Mouse (Mus musculus): ENCODE results near the gene Mgat2. TPM values are rescaled to one million over a fixed set of nuclear protein-coding genes. Genes with fewer than 3 reads are reported as not detected.

The Mgat2 gene
- total RNA-seq, 2 experiments from 2014 or later = 9.0 to 9.5 TPM

GRCm38 (mm10) chr12:69211057-69211456, 27.1 kb downstream of the Mgat2 start:
- DNase-seq = no peak

GRCm38 (mm10) chr12:69213186-69213777, 29.3 kb downstream of the Mgat2 start:
- DNase-seq = no peak

GRCm38 (mm10) chr12:69214393-69214792, 30.4 kb downstream of the Mgat2 start:
- DNase-seq = no peak

- DNase-seq = peak; percentile 54
These were observed 31.2 kb downstream of the Mgat2 start for GRCm38 (mm10) chr12:69215000-69215785.

- DNase-seq = no peak
These were observed 32.6 kb downstream of the Mgat2 start for GRCm38 (mm10) chr12:69216587-69216986.

- no peak for DNase-seq
These were observed 36.8 kb downstream of the Mgat2 start for GRCm38 (mm10) chr12:69220613-69221277.

- peak; percentile 88 for DNase-seq
These were observed 44.0 kb downstream of the Mgat2 start, which contains the start of gene Pole2 for GRCm38 (mm10) chr12:69227776-69228466. Gene Pole2 (minus strand): TSS chr12:69228195.

GRCm38 (mm10) chr12:69229251-69229650, 45.3 kb downstream of the Mgat2 start:
- no peak for DNase-seq

GRCm38 (mm10) chr12:69235782-69236181, 51.8 kb downstream of the Mgat2 start:
- DNase-seq = no peak

Small RNA genes lying within 50 kb of the gene (microRNA-seq; reads per million reads assigned to microRNA genes)
- gene Gm47287 (ENCODE audit: borderline replicate concordance in 2 of 2) (0 reads per million in 2 experiments), gene Gm47295 (ENCODE audit: borderline replicate concordance in 2 of 2) (0.26 to 0.74 reads per million in 2 experiments)

Other genes starting within 250 kb of the Mgat2 start
- 100 to 1,000 TPM; 781 to 812 TPM for gene Rps29, start 25.0 kb upstream of the Mgat2 start, total RNA-seq (2021)
- gene Lrr1, start 15.3 kb upstream of the Mgat2 start, total RNA-seq (2021) = not detected
- gene Rpl36al, start 74 bp upstream of the Mgat2 start, total RNA-seq (2021) = 100 to 1,000 TPM; 280 to 315 TPM
- 1 to 10 TPM; 1.7 to 1.8 TPM for gene Gm49383, start 12.9 kb downstream of the Mgat2 start, total RNA-seq (2021)
- gene Dnaaf2, start 14.3 kb downstream of the Mgat2 start, total RNA-seq (2021) = under 1 TPM; 0.56 to 0.62 TPM
- 1 to 10 TPM; 1.8 to 2.4 TPM for gene Gm49384, start 20.1 kb downstream of the Mgat2 start, total RNA-seq (2021)
- gene Pole2, start 44.0 kb downstream of the Mgat2 start, total RNA-seq (2021) = under 1 TPM; 0.38 to 0.72 TPM
- 10 to 100 TPM; 15.2 to 18.1 TPM for gene Klhdc1, start 57.0 kb downstream of the Mgat2 start, total RNA-seq (2021)
- gene Klhdc2, start 112.5 kb downstream of the Mgat2 start, total RNA-seq (2021) = 100 to 1,000 TPM in 1 of 2 experiments, 10 to 100 TPM in 1; 90.5 to 104 TPM
- gene Nemf, start 173.0 kb downstream of the Mgat2 start, total RNA-seq (2021) = 10 to 100 TPM; 17.1 to 20.8 TPM
- 10 to 100 TPM; 20.1 to 23.5 TPM for gene Arf6, start 188.0 kb downstream of the Mgat2 start, total RNA-seq (2021)
- not detected for gene Gm9887, start 188.3 kb downstream of the Mgat2 start, total RNA-seq (2021)